Mouse (Mus musculus) lung, adult 10 weeks (tissue): ENCODE data around the gene Catsper3. TPM values are rescaled to one million over a fixed set of nuclear protein-coding genes. Genes with fewer than 3 reads are reported as not detected.

ENCODE experiments used
- polyA plus RNA-seq: library from polyadenylated mRNA; stranded (reverse); fragments of 350-450 nt; fragmentation: Illumina TruSeq; extraction: RNeasy Lipid Tissue Mini Kit (QIAGEN cat#74804); gene quantifications from one replicate; pipeline ENCODE4 v1.2.3, GENCODE M21; 2014; ENCODE audit warnings: low read depth, low replicate concordance; ENCODE audit not compliant: insufficient read depth

The Catsper3 gene
- not detected for polyA plus RNA-seq

DNA sequence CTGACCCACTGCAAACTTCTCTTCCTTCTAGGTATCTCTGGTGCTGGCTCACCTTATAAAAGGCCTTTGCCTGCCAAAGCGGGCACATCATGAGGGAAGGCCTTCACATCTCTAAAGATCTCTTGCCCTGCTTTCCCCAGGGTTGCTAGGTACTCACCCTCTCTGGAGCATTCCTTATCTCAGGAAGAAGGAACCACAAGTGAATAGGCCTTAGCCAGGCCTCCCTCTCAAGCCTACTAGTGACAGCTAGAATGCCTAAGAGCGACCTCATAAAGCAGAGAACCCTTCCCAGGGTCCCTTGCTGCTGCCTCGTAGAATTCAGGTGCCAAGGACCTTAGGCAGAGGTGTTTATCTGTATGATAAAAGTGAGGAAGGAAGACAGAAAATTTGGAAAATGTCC is at the start of gene Catsper3:
Catsper3 (plus strand) TSS at position 301 of the 400 bp plus-strand sequence.

DNA sequence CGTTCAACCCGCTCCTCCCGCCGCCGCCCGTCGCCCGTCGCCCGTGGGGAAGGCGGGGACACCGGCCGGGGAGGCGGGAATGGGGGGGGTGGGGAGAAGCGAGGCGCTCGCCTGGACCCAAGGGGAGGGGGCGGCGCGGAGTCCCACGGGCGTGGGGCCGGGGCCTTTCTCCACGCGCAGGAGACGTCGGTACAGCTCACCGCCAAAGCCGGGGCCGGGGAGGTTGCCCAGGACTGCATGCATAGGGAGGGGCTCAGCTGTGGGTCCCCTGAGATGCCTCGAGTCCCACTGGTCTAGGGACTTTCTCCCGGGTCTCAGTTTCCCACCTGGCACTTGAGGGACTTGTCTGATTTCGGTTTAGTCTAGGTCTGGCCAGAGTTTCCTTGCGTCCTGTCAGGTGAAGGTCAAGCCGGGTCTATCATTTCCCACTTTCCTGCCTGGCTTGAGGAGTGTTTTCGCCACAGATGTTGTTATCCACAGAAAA is 51.8 kb downstream of the Catsper3 start, which contains the start of gene Pitx1:
Pitx1 (minus strand) TSS at position 51 of the 484 bp plus-strand sequence.

Other genes starting within 250 kb of the Catsper3 start
- 22.7 TPM for gene Ddx41, start 247.9 kb upstream of the Catsper3 start, polyA plus RNA-seq
- 54.6 TPM for gene Fam193b, start 213.4 kb upstream of the Catsper3 start, polyA plus RNA-seq
- 140 TPM for gene Tmed9, start 210.8 kb upstream of the Catsper3 start, polyA plus RNA-seq
- 12.9 TPM for gene B4galt7, start 184.7 kb upstream of the Catsper3 start, polyA plus RNA-seq
- 28.7 TPM for gene Caml, start 161.6 kb upstream of the Catsper3 start, polyA plus RNA-seq
- 12.5 TPM for gene Ddx46, start 149.5 kb upstream of the Catsper3 start, polyA plus RNA-seq
- gene B230219D22Rik, start 91.4 kb upstream of the Catsper3 start, polyA plus RNA-seq: 31.7 TPM
- gene Txndc15, start 69.9 kb upstream of the Catsper3 start, polyA plus RNA-seq: 49.7 TPM
- 52.6 TPM for gene Pcbd2, start 57.2 kb upstream of the Catsper3 start, polyA plus RNA-seq
- not detected for gene Pitx1, start 51.6 kb downstream of the Catsper3 start, polyA plus RNA-seq